Mouse (Mus musculus): ENCODE results near the gene Gpr155.

DNA sequence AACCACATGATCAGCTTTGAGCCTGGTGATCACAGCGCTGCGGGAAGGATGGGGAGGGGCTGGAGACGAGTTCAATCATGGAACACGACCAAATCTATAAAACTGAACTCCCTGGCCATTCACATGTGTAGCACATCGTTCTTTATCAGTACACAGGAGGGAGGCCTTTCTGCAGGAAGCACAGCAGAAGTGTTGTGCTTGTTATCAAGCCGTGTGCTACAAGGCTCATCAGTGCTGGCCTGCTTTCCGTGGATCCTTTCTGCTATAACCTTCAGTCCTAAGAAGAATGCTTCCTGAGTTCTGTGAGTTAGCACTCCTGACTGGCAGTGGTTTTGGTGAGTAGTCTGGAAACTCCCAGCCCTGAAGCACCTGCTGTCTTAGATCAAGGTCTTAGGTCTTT is 91.3 kb downstream of the Gpr155 start:
- no peak for TF ChIP-seq POLR2A (IDR thresholded peaks at IDR 0.05; ENCODE audit: low read depth, low read length)
- no peak for TF ChIP-seq CTCF (IDR thresholded peaks at IDR 0.05; ENCODE audit: extremely low read depth, insufficient read depth, insufficient read length, insufficient replicate concordance)

Data from spleen, adult 2 months (tissue).